Mouse (Mus musculus) forebrain, embryonic 15.5 days (tissue): ENCODE data around the gene Cldn20. TPM values are rescaled to one million over a fixed set of nuclear protein-coding genes. Genes with fewer than 3 reads are reported as not detected.

Experiments
- ATAC-seq: fragments of 200-750 bp; cut with Nextera tagmentation; replicated peaks from 2 replicates; pipeline ENCODE4 v1.8.0; 2017; ENCODE audit warnings: mild to moderate bottlenecking, moderate TSS enrichment, moderate library complexity
- H3K27ac ChIP-seq: fragments of 300-500 bp; sonication (generic); replicated peaks from 2 replicates; pipeline ENCODE4 v1.5.1; 2015; ENCODE audit warnings: mild to moderate bottlenecking, inconsistent platforms
- H3K27me3 ChIP-seq: fragments of 300-500 bp; sonication (generic); 2 replicates; pipeline ENCODE4 v1.6.1; 2015; ENCODE audit warnings: inconsistent platforms
- H3K36me3 ChIP-seq: fragments of 300-500 bp; sonication (generic); 2 replicates; pipeline ENCODE4 v1.6.1; 2015; ENCODE audit warnings: mild to moderate bottlenecking, inconsistent platforms
- H3K4me1 ChIP-seq: fragments of 300-500 bp; sonication (generic); 2 replicates; pipeline ENCODE4 v1.6.1; 2015; ENCODE audit warnings: inconsistent platforms
- H3K4me2 ChIP-seq: fragments of 300-500 bp; sonication (generic); replicated peaks from 2 replicates; pipeline ENCODE4 v1.6.1; 2015; ENCODE audit warnings: mild to moderate bottlenecking, inconsistent platforms
- H3K4me3 ChIP-seq: fragments of 300-500 bp; sonication (generic); 2 replicates; pipeline ENCODE4 v1.5.1; 2015; ENCODE audit warnings: mild to moderate bottlenecking, inconsistent platforms
- H3K9ac ChIP-seq: fragments of 300-500 bp; sonication (generic); replicated peaks from 2 replicates; pipeline ENCODE4 v1.6.1; 2015; ENCODE audit warnings: mild to moderate bottlenecking, inconsistent platforms
- H3K9me3 ChIP-seq: fragments of 300-500 bp; sonication (generic); 2 replicates; pipeline ENCODE4 v1.6.1; 2016; ENCODE audit warnings: inconsistent platforms
- WGBS: fragments of 180-500 bp; shearing (Covaris S2); methylation state at CpG from one replicate; pipeline ENCODE4 v1.1.7; 2015; ENCODE audit warnings: mixed read lengths; 5-methylcytosine and 5-hydroxymethylcytosine counted together
- polyA plus RNA-seq: library from polyadenylated mRNA; unstranded; fragments of >200 nt; fragmentation: Nextera tagmentation; extraction: Ambion mirVana; gene quantifications from 2 replicates; pipeline ENCODE4 v1.2.1, GENCODE M21; 2015

Cldn20 gene
- polyA plus RNA-seq, 1 experiment from 2014 or later = 0.83 TPM

DNA sequence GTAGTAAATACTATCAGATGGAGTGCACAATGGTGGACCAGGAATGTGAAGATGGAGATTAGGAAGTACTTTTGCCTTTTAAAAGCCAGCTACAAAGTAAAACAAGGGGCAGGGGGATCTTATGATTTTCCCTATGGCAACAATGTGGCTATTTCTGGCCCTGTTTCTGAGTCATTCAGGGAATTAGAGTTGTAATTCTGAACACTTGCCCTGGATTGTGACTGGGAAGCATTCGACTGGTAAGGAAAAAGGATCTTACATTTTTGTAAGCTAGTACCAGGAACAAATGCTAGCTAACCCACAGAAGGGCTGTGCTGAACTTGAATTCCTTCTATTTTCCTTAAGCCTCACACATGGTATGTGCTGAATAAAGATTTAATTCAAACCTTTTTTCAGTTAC is 713 bp upstream of the Cldn20 start:
- Histone ChIP-seq H3K4me2 (no peak overlapping the region), H3K36me3 (0 out of 2 replicates have a peak, but pooled peaks cover 3% of the 10 kb centered on the region), H3K9ac (no peak overlapping the region), H3K4me1 (peaks cover 10% of the 10 kb centered on the region), H3K9me3 (no peaks in the 10 kb centered on the region), H3K4me3 (no peak overlapping the region), H3K27me3 (no peaks in the 10 kb centered on the region), H3K27ac (no peak overlapping the region)
- 87% methylated on average over 1 of the region's 1 CpGs for WGBS
- no peak for ATAC-seq

DNA sequence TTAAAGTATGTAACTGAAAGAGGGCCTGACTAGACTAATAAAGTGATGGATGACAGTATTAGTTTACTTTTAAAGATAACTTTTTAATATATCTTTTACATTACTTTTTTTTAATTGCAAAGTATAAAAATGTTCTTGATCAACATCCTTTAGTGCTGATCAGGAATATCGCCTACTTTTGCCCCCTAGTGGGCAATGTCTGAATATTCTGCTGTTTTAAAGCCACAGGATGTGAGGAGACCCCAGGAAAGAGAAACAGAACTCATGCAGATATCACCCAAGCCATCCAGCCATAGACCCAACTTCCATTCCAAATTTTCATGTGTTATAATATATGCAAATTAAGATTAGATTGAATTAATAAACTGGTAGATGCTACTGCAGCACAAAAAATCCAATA is 1.1 kb downstream of the Cldn20 start:
- Histone ChIP-seq H3K9me3 (no peaks in the 10 kb centered on the region), H3K36me3 (0 out of 2 replicates have a peak, but pooled peaks cover 3% of the 10 kb centered on the region), H3K27ac (no peak overlapping the region), H3K4me3 (no peak overlapping the region), H3K4me1 (0 out of 2 replicates have a peak, but pooled peaks cover 2% of the 10 kb centered on the region), H3K9ac (no peak overlapping the region), H3K4me2 (no peak overlapping the region), H3K27me3 (no peaks in the 10 kb centered on the region)
- 29% methylated on average over 1 of the region's 1 CpGs for WGBS
- ATAC-seq = 0 out of 2 replicates have a peak, but pooled peaks have one; percentile 43

GRCm38 (mm10) chr17:3540304-3540703 is 8.0 kb downstream of the Cldn20 start:
- ATAC-seq = no peak
- Histone ChIP-seq H3K9ac (no peak overlapping the region), H3K4me1 (no peaks in the 10 kb centered on the region), H3K4me2 (no peak overlapping the region), H3K27me3 (no peaks in the 10 kb centered on the region), H3K4me3 (no peak overlapping the region), H3K27ac (no peak overlapping the region; the same call in 1 of the 2 replicates), H3K36me3 (peaks cover 7% of the 10 kb centered on the region; the same call in 1 of the 2 replicates), H3K9me3 (no peaks in the 10 kb centered on the region)
- 92% methylated on average over 2 of the region's 2 CpGs for WGBS

DNA sequence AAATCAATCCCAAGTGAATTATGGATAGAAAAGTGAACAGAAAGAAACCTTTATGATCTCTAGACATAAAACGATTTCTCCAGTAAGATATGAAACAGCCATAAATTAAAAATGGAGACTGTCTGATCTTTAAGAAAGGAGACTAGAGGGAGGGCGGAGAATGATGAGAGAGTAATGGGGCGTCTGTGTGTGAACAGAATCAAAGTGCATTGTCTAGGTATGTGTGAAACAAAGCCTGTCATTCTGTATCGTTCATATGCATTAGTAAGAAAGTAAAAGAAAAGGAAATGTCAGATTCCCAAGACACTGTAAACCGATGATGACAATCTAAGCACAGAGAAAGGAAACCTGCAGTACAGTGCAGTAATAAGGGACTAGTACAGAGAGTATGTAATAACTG is 8.7 kb downstream of the Cldn20 start:
- H3K4me2 ChIP-seq = no peak overlapping the region
- H3K9me3 ChIP-seq = no peaks in the 10 kb centered on the region
- no peak overlapping the region for H3K4me3 ChIP-seq
- no peaks in the 10 kb centered on the region for H3K4me1 ChIP-seq
- H3K27me3 ChIP-seq = no peaks in the 10 kb centered on the region
- 89% methylated on average over 5 of the region's 5 CpGs for WGBS
- ATAC-seq = peak; percentile 53; the same call in 1 of the 2 replicates
- H3K27ac ChIP-seq = no peak overlapping the region; the same call in 1 of the 2 replicates
- H3K9ac ChIP-seq = no peak overlapping the region
- H3K36me3 ChIP-seq = peaks cover 4% of the 10 kb centered on the region; the same call in 1 of the 2 replicates

- no peak overlapping the region for H3K4me3 ChIP-seq
- no peak overlapping the region for H3K27ac ChIP-seq
- 0 out of 2 replicates have a peak, but pooled peaks cover 3% of the 10 kb centered on the region for H3K36me3 ChIP-seq
- no peaks in the 10 kb centered on the region for H3K27me3 ChIP-seq
- no peak overlapping the region for H3K9ac ChIP-seq
- no peaks in the 10 kb centered on the region for H3K9me3 ChIP-seq
- no peak for ATAC-seq
- WGBS = 16% methylated on average over 7 of the region's 7 CpGs
- no peak overlapping the region for H3K4me2 ChIP-seq
- peaks cover 10% of the 10 kb centered on the region for H3K4me1 ChIP-seq
These were observed 15.4 kb downstream of the Cldn20 start for GRCm38 (mm10) chr17:3547725-3548124.

DNA sequence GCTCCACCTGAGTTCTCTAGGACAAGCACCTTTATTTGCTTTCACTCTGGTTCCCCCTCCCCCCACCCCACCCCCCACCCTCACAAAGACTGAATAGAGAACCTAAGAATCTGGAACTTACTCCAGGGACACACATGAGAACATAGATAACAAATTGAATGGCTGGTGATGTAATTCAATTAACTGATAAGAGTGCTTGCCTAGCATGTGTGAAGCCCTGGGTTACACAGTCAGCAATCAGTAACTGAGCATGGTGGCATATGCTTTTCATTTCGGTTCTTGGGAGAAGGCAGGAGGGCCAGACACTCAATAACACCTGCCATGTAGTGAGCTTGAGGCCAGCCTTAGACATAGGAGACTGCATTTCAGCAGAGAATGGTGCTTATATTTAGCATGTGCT is 23.9 kb downstream of the Cldn20 start:
- Histone ChIP-seq H3K4me3 (0 out of 2 replicates have a peak overlapping the region, but pooled peaks have one; percentile 67), H3K9me3 (no peaks in the 10 kb centered on the region), H3K36me3 (no peaks in the 10 kb centered on the region), H3K9ac (no peak overlapping the region), H3K4me1 (peaks cover 15% of the 10 kb centered on the region), H3K27ac (no peak overlapping the region), H3K4me2 (no peak overlapping the region), H3K27me3 (no peaks in the 10 kb centered on the region)
- ATAC-seq = no peak
- WGBS = 90% methylated on average over 1 of the region's 1 CpGs

DNA sequence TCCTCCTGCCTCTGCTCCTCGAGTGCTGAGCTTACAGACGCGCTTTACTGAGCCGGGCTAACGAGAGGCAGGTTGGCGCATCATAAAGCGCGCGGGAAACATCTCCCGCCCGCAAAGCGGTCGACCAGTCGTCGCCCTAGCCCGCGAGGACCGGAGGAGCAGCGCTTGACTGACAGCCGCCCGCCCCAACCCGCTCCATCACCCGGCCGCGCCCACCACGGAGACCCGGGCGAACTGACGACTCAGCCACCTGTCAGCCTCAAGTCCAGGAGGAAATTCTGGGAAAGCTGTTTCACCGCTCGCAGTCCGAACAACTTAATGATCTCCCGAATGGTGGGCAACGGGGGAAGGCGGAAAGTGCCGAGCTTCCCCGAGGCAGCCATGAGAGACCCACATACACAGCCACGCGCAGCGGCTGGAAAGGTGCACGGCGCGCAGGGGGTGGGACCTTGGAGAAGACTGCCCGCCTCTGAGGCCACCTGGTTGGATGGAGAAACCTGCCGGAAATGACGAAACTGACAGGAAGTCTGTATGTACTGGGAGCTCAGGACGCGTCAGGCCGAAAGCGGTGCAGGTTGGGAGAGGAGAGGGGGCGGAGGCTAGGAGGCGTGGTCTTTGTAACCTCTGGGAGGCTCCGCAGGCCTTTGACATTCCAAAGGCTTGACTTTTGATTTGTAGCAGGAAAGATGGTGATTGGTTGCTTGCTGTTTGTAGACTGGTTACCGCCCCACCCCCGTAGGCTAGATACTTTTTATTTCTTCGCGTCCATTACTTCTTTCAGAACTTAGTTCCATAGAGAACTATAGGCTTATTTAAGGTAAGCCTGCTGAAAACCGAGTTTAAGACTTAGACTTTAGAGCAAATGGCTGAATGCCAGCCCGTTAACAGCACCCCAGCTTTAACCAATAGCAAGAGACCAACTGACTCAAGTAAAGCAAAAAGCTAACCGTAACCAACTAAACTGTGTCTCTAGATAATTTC is 25.3 kb downstream of the Cldn20 start, which contains the start of gene Tfb1m:
Gene Tfb1m, minus strand, starts transcription at position 451 of the 981 bp plus-strand sequence.
- Histone ChIP-seq H3K27ac (peak within 1 kb of the TSS; percentile 92), H3K9me3 (no peaks in the 10 kb centered on the region), H3K4me2 (peak within 1 kb of the TSS; percentile 59), H3K4me1 (peaks cover 15% of the 10 kb centered on the region), H3K9ac (peak within 1 kb of the TSS; percentile 60), H3K27me3 (no peaks in the 10 kb centered on the region), H3K36me3 (no peaks in the 10 kb centered on the region), H3K4me3 (peak within 1 kb of the TSS; percentile 67)
- WGBS = under 1% methylated on average over 60 of the region's 60 CpGs
- ATAC-seq = peak; percentile 99

DNA sequence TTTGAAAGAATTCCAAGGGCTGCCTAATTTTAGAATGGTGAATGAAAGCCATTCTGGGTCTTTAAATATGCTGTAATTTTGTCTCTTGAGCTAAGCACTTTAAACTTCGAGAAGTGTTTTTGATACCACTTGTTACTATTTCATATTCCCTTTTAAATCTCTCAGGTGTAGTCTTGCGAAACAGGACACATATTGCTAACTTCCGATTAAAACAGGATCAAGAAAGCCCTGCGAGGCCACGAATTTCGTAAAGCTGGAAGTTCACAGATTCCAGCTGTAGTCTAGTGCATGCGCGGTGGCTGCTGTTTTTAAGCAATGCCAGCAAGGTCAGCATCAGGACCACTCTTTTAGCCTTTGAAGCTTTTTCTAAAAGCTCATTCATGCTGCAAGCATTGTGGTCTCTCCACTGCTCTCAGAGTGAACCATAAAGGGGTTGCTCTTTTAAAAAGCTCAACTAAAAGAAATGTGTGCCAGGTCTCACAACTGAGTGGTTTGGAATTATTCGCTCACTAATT is 26.1 kb downstream of the Cldn20 start:
- Histone ChIP-seq H3K4me2 (peak overlapping the region; percentile 51), H3K4me1 (peaks cover 15% of the 10 kb centered on the region), H3K9ac (no peak overlapping the region), H3K4me3 (peak overlapping the region; percentile 67), H3K27ac (peak overlapping the region; percentile 92), H3K27me3 (no peaks in the 10 kb centered on the region), H3K36me3 (no peaks in the 10 kb centered on the region), H3K9me3 (no peaks in the 10 kb centered on the region)
- 38% methylated on average over 9 of the region's 9 CpGs for WGBS
- ATAC-seq = no peak

- no peaks in the 10 kb centered on the region for H3K36me3 ChIP-seq
These were observed 28.2 kb downstream of the Cldn20 start for GRCm38 (mm10) chr17:3560534-3560933.

DNA sequence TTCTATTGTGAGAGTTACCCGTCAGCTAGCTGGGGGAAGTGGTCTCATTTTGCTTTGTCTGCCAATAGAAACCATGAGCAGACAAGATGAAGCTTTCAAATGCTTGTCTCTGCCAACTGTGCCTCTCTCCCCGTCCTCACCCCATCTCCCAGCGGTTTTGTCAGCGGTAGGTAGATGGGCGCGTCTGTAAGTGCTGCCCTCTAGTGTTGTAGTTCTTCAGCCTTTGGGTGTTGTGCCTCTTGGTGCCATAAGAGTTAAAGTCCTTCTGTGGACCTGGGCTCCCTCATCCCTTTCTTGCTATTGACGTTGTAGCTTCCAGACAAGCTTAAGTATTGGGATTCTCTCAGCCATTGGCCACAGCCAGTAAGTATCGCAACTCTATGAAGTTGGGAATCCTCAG is 30.1 kb downstream of the Cldn20 start:
- 55% methylated on average over 8 of the region's 8 CpGs for WGBS
- H3K4me3 ChIP-seq = no peak overlapping the region
- no peaks in the 10 kb centered on the region for H3K27me3 ChIP-seq
- no peaks in the 10 kb centered on the region for H3K9me3 ChIP-seq
- H3K4me2 ChIP-seq = no peak overlapping the region
- no peak overlapping the region for H3K9ac ChIP-seq
- ATAC-seq = no peak
- peaks cover 7% of the 10 kb centered on the region for H3K4me1 ChIP-seq
- no peak overlapping the region for H3K27ac ChIP-seq
- no peaks in the 10 kb centered on the region for H3K36me3 ChIP-seq

More at GRCm38 (mm10) chr17:3560534-3560933, 28.2 kb downstream of the Cldn20 start:
- H3K4me3 ChIP-seq = no peak overlapping the region
- H3K9me3 ChIP-seq = no peaks in the 10 kb centered on the region
- H3K27ac ChIP-seq = no peak overlapping the region
- ATAC-seq = no peak
- no peaks in the 10 kb centered on the region for H3K27me3 ChIP-seq
- WGBS = 76% methylated on average over 3 of the region's 3 CpGs
- H3K9ac ChIP-seq = no peak overlapping the region
- H3K4me2 ChIP-seq = no peak overlapping the region
- H3K4me1 ChIP-seq = peaks cover 15% of the 10 kb centered on the region

GRCm38 (mm10) chr17:3570876-3571275 is 38.5 kb downstream of the Cldn20 start:
- Histone ChIP-seq H3K4me2 (no peak overlapping the region), H3K4me3 (no peak overlapping the region), H3K27ac (no peak overlapping the region), H3K36me3 (no peaks in the 10 kb centered on the region), H3K4me1 (peaks cover 3% of the 10 kb centered on the region), H3K9me3 (no peaks in the 10 kb centered on the region), H3K9ac (no peak overlapping the region), H3K27me3 (no peaks in the 10 kb centered on the region)
- ATAC-seq = no peak
- WGBS = 5% methylated on average over 12 of the region's 12 CpGs
